Mouse (Mus musculus) midbrain, embryonic 14.5 days (tissue): ENCODE data around the gene Abca3. TPM values are rescaled to one million over a fixed set of nuclear protein-coding genes. Genes with fewer than 3 reads are reported as not detected.

Experiments used
- ATAC-seq: fragments of 200-750 bp; cut with Nextera tagmentation; 2 replicates; pipeline ENCODE4 v1.8.0; 2017; ENCODE audit warnings: moderate number of reproducible peaks, moderate library complexity; ENCODE audit not compliant: low FRiP score, low TSS enrichment
- DNase-seq: peaks from one replicate; pipeline ENCODE4 v3.0.0-alpha.2; 2015
- H3K27ac ChIP-seq: fragments of 300-500 bp; sonication (generic); replicated peaks from 2 replicates; pipeline ENCODE4 v1.5.1; 2014; ENCODE audit warnings: mild to moderate bottlenecking, low read depth, low read length, moderate library complexity
- H3K27me3 ChIP-seq: fragments of 300-500 bp; sonication (generic); 2 replicates; pipeline ENCODE4 v1.6.1; 2014; ENCODE audit warnings: low read length, control low read depth, mixed read lengths; ENCODE audit not compliant: control insufficient read depth, insufficient read depth
- H3K36me3 ChIP-seq: fragments of 300-500 bp; sonication (generic); 2 replicates; pipeline ENCODE4 v1.6.1; 2014; ENCODE audit warnings: low read length, control low read depth; ENCODE audit not compliant: control insufficient read depth, insufficient read depth
- H3K4me1 ChIP-seq: fragments of 300-500 bp; sonication (generic); 2 replicates; pipeline ENCODE4 v1.6.1; 2014; ENCODE audit warnings: mild to moderate bottlenecking, antibody characterized with exemption, low read length, control low read depth; ENCODE audit not compliant: control insufficient read depth, insufficient read depth
- H3K4me2 ChIP-seq: fragments of 300-500 bp; sonication (generic); 2 replicates; pipeline ENCODE4 v1.6.1; 2014; ENCODE audit warnings: mild to moderate bottlenecking, low read length, moderate library complexity
- H3K4me3 ChIP-seq: fragments of 300-500 bp; sonication (generic); replicated peaks from 2 replicates; pipeline ENCODE4 v1.5.1; 2014; ENCODE audit warnings: low read depth, low read length
- H3K9ac ChIP-seq: fragments of 300-500 bp; sonication (generic); replicated peaks from 2 replicates; pipeline ENCODE4 v1.6.1; 2014; ENCODE audit warnings: mild to moderate bottlenecking, low read length, moderate library complexity
- H3K9me3 ChIP-seq: fragments of 300-500 bp; sonication (generic); 2 replicates; pipeline ENCODE4 v1.6.1; 2016; ENCODE audit warnings: low read length, control low read depth, mixed read lengths; ENCODE audit not compliant: control insufficient read depth
- WGBS: fragments of 180-500 bp; shearing (Covaris S2); extraction: QIAGEN DNeasy Blood & Tissue Kit; methylation state at CpG from one replicate; pipeline ENCODE4 v1.1.7; 2014; 5-methylcytosine and 5-hydroxymethylcytosine counted together
- polyA plus RNA-seq: library from polyadenylated mRNA; unstranded; fragments of >200 nt; fragmentation: Nextera tagmentation; extraction: Ambion mirVana; gene quantifications from 2 replicates; pipeline ENCODE4 v1.2.1, GENCODE M21; 2014

Abca3 gene
- polyA plus RNA-seq, 1 experiment from 2014 or later, result 31.4 TPM

DNA sequence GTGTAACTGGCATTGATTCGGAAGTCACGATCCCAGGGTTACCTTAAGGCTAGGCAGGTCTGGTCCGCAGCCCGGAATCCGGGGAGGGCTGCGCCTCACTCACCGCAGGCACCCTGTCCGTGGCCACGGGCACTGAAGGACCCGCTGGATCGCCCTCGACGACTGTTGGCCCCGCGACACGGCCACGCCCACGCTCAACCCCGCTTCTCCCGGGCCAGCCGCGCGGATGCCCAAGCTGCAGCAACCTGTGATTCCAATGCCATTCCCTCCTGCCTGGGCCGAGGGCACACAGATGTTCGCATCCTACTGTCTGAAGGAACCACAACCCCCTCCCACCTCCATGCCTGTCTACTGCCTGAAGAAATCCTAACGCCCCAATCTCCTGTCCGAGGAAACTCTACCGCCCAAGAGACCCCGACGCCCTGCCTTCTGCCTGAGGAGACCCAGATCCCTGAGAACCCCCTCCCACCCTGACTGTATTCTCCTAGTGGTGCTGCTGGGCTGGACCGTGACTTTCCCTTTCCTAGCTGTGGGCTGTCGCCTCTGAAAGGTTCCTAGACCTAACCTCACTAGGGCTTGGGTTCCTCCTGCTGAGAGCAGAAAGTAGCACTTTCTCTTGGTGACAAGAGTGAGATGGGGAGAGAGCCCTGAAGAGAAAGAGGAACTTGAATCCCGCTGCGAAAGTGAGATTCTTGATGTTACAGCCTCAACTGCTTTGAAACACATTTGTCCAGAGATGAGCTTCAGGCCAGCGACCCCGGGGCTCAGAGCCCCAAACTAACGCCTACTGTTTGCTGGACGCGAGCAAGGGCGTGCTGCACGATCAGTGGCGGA lies 607 bp upstream of the Abca3 start, which contains the start of gene Abca17:
Gene Abca17 (minus strand): TSS at position 143 of the 834 bp plus-strand sequence.
- Histone ChIP-seq H3K4me3 (peak within 1 kb of the TSS; percentile 90), H3K9me3 (no peaks in the 10 kb centered on the region), H3K27ac (peak within 1 kb of the TSS; percentile 82), H3K9ac (peak within 1 kb of the TSS; percentile 88), H3K36me3 (no peaks in the 10 kb centered on the region), H3K4me1 (peaks cover 13% of the 10 kb centered on the region), H3K4me2 (peak within 1 kb of the TSS; percentile 67), H3K27me3 (peaks cover 20% of the 10 kb centered on the region)
- WGBS, result 3% methylated on average over 42 of the region's 42 CpGs
- ATAC-seq (0 out of 2 replicates have a peak, but pooled peaks have one; percentile 19), DNase-seq (no peak)

DNA sequence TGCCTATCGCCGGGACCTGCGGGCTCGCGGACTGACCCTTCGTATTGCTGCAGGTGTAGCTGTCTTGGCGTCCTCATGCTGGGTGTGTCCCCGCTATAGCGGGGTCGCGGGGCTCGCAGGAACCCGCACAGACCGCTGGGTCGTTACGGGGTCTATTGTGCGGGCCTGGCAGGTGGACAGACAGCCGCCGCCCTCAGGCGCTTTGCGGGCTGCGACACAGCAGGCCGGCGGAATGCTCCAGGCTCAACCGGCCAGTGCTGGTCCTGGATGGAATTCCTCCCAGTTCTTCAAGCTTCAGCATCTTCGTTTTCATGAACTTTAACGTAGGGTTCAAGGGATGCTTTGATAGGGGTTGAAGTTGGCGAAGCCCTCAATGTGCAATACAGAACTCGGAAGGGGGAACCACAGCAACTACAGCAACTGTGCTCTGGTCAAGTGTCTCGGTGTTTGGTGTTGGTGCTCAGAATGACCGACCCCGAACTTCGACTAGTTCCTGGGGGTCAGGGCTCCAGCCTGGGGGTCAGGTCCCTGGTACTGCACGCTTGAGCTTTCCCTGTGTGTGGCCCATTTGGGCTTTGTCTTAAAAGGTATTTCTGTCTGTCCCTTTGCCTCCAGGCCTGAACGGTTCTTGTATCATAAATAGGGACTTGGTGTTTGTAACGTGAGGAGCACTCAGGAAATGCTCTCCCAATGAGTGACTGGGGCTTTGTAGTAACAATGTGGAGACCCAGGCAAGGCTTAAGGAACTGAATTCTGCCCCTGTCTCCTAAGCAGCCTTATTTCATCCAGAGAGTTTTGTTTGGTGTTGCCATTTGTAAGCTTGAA lies 832 bp downstream of the Abca3 start:
- H3K4me3 ChIP-seq, result peak overlapping the region; percentile 90
- peak overlapping the region; percentile 67 for H3K4me2 ChIP-seq
- 2% methylated on average over 36 of the region's 36 CpGs for WGBS
- H3K36me3 ChIP-seq, result no peaks in the 10 kb centered on the region
- DNase-seq (peak; percentile 52), ATAC-seq (peak; percentile 48)
- peaks cover 20% of the 10 kb centered on the region for H3K27me3 ChIP-seq
- H3K9ac ChIP-seq, result peak overlapping the region; percentile 88
- H3K9me3 ChIP-seq, result no peaks in the 10 kb centered on the region
- peak overlapping the region; percentile 82 for H3K27ac ChIP-seq
- peaks cover 13% of the 10 kb centered on the region for H3K4me1 ChIP-seq

DNA sequence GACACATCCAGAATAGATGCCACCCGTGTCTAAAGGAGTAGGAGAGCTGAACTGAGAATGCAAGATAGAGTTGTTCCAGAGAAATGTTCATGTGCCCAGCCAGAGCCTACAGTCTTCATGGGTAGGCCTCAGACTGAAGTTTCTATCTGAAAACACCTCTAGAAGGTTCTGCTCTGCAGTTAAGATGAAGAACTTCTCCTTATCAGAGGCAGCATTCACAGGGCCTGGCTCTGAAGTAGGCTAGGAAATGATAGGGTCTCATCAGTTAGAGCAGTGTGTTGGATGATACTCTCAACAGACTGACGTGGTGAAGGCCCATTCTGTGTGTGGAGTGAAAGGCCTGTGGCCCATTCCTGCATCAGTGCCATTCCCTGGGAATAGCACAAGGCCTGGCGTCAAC lies 2.2 kb downstream of the Abca3 start:
- Histone ChIP-seq H3K4me3 (no peak overlapping the region), H3K4me2 (no peak overlapping the region), H3K9me3 (no peaks in the 10 kb centered on the region), H3K36me3 (no peaks in the 10 kb centered on the region), H3K27me3 (peaks cover 20% of the 10 kb centered on the region), H3K9ac (no peak overlapping the region), H3K4me1 (peaks cover 13% of the 10 kb centered on the region), H3K27ac (no peak overlapping the region)
- DNase-seq (no peak), ATAC-seq (no peak)
- 81% methylated on average over 3 of the region's 3 CpGs for WGBS

DNA sequence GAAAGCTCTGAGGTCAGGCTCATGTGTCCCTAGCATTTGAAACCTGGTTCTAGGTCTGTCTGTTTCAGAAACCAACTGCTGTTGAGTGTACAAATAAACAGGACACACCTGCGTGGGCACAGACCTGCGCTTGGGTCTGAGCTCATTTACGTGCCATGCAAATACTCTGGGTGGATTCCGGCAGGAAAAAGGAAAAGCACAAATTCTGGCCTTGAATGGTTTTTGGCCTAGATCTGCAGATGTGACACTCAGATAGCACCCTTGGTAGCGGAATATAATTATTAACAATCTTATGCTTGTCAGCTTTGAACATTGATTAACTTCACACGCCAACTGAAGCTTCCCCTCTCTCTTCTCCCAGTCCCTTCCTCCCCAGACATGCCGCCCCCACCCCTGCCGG lies 3.5 kb downstream of the Abca3 start:
- Histone ChIP-seq H3K4me1 (peaks cover 13% of the 10 kb centered on the region), H3K36me3 (0 out of 2 replicates have a peak, but pooled peaks cover 6% of the 10 kb centered on the region), H3K9ac (no peak overlapping the region), H3K4me3 (no peak overlapping the region), H3K9me3 (no peaks in the 10 kb centered on the region), H3K4me2 (no peak overlapping the region), H3K27me3 (peaks cover 12% of the 10 kb centered on the region), H3K27ac (no peak overlapping the region)
- no peak for DNase-seq
- WGBS, result 83% methylated on average over 8 of the region's 8 CpGs
- no peak for ATAC-seq

DNA sequence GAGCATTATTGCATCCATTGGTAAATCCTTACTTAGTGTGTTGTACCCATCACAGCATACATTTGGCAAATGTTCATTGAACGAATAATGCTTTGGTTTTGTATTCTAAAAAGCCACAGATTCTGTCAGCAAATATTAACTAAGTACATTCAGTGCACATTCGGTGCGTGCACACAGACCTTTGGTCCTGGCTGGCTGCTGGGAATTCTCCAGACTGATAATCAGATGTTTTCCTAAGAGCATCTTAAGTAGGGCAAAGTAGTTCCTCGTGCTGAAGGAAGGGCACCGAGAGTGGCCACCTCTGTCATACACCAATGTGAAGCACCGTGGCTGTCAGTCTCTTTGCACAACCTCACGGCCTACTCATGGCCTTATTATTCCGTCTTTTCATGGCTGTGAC lies 7.3 kb downstream of the Abca3 start:
- Histone ChIP-seq H3K4me1 (peaks cover 4% of the 10 kb centered on the region; the same call in 1 of the 2 replicates), H3K4me3 (no peak overlapping the region), H3K4me2 (no peak overlapping the region), H3K27ac (no peak overlapping the region), H3K27me3 (no peaks in the 10 kb centered on the region), H3K9me3 (no peaks in the 10 kb centered on the region), H3K9ac (no peak overlapping the region), H3K36me3 (0 out of 2 replicates have a peak, but pooled peaks cover 6% of the 10 kb centered on the region)
- WGBS, result 91% methylated on average over 8 of the region's 8 CpGs
- ATAC-seq (no peak), DNase-seq (no peak)

DNA sequence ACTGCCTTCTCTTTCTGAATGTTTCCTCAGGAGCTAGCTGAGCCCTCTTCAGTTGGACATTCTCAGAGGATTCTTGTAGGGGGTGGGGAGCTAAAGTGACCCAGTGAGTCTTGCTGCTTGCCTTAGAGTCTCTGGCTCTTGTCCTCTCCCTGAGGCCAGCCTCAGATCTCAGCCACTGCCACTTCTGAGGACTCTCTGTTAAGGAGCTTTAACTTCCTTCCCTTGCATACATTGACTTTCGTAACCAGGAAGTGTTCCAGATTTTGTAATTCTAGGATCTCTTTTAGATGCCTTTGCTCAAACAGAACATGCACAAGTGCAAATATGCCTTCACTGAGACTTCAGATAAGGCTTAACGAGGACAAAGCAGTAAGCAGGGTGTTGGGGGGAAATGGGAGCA lies 8.2 kb downstream of the Abca3 start:
- Histone ChIP-seq H3K4me1 (no peaks in the 10 kb centered on the region), H3K27ac (no peak overlapping the region), H3K4me3 (no peak overlapping the region), H3K9me3 (no peaks in the 10 kb centered on the region), H3K36me3 (peaks cover 14% of the 10 kb centered on the region), H3K4me2 (no peak overlapping the region), H3K27me3 (no peaks in the 10 kb centered on the region), H3K9ac (no peak overlapping the region)
- 75% methylated on average over 2 of the region's 2 CpGs for WGBS
- DNase-seq (no peak), ATAC-seq (no peak)

DNA sequence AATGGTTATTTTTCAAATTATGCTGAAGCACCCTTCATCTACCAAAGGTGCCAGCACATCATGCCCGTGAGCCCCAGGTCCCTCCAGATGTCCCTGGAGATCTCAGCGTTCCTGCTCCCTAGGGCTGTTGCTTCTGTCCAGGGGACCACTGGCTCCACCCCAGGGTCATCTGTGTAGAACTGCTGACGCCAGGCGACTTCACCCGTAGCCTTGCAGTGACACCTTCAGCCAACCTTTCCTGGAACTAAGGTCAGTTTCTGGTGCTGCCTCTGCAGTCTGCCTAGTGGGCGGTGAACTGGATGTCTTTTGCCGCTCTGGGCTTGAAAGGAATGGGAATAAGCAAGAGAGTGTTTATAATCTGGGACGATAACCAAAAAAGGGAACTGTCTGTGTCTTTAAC lies 9.1 kb downstream of the Abca3 start:
- ATAC-seq (no peak), DNase-seq (no peak)
- Histone ChIP-seq H3K27ac (no peak overlapping the region), H3K4me3 (no peak overlapping the region), H3K9ac (no peak overlapping the region), H3K27me3 (no peaks in the 10 kb centered on the region), H3K36me3 (peaks cover 20% of the 10 kb centered on the region), H3K9me3 (no peaks in the 10 kb centered on the region), H3K4me1 (no peaks in the 10 kb centered on the region), H3K4me2 (no peak overlapping the region)
- WGBS, result 88% methylated on average over 8 of the region's 8 CpGs

DNA sequence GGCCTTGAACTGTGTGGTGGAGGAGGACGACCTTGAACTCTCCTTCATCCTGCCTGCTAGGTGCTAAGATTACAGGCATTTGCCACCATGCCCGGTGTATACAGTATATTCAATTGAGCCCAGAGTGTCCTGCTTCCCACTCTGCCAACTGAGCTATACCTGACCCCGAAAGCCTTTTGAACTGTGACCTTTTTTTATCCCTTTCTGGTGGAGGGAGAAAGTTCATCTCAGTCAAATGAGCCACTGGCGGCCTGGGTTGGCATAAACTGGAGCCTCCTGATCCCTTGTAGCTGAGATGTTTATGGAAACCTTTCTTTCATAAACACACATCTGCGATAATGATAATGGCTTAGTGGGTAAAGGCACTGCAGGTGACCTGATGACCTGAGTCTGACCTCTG lies 9.5 kb downstream of the Abca3 start:
- H3K27me3 ChIP-seq, result no peaks in the 10 kb centered on the region
- no peak overlapping the region for H3K9ac ChIP-seq
- no peaks in the 10 kb centered on the region for H3K4me1 ChIP-seq
- H3K9me3 ChIP-seq, result no peaks in the 10 kb centered on the region
- H3K36me3 ChIP-seq, result peaks cover 25% of the 10 kb centered on the region
- no peak for ATAC-seq
- 90% methylated on average over 5 of the region's 5 CpGs for WGBS
- DNase-seq, result no peak
- no peak overlapping the region for H3K4me2 ChIP-seq
- H3K4me3 ChIP-seq, result no peak overlapping the region
- H3K27ac ChIP-seq, result no peak overlapping the region
